Mouse (Mus musculus) Patski (cell line): ENCODE measurements around the gene Mto1. TPM values are rescaled to one million over a fixed set of nuclear protein-coding genes. Genes with fewer than 3 reads are reported as not detected.
"Not testable (repeated sequence)": the region's sequence is repeated elsewhere in the genome, so short reads cannot be mapped to it uniquely, and the experiment has no call there.

Source experiments
- ATAC-seq: fragments of 100-300 bp; one replicate; pipeline ENCODE4 v1.8.0; 2021
- CTCF ChIA-PET: fragments of 350-600 bp; sonication (Branson Sonifier 250); formaldehyde crosslinking; loops from one replicate; lab custom pipeline; 2022; ENCODE audit warnings: inconsistent platforms; lab: Charles Lee
- POLR2A ChIA-PET: fragments of 350-600 bp; sonication (Branson Sonifier 250); formaldehyde crosslinking; loops from one replicate; lab custom pipeline; 2022; ENCODE audit warnings: antibody characterized with exemption, inconsistent platforms; lab: Charles Lee
- DNase-seq: peaks from one replicate; pipeline ENCODE4 v3.0.0-alpha.2; 2011; ENCODE audit warnings: low read depth, low spot score
- H3K27me3 ChIP-seq: fragments of 371-371 bp; one replicate; pipeline ENCODE4 v1.5.1; 2021
- CTCF ChIP-seq: fragments of 100-300 bp; IDR thresholded peaks from one replicate; pipeline ENCODE4 v1.5.1; 2021
- in situ Hi-C: fragments of 300-500 bp; cut with MboI; formaldehyde crosslinking; loops from 3 replicates; pipeline ENCODE4 v1.11.1; 2018; ENCODE audit warnings: low pct_unique_long_range_greater_than_20kb, mixed read lengths
- polyA plus RNA-seq: library from polyadenylated mRNA; unstranded; gene quantifications from one replicate; pipeline ENCODE4 v1.2.3, GENCODE M21; 2021

The Mto1 gene
- polyA plus RNA-seq, 1 experiment from 2014 or later, result 23.8 TPM

GRCm38 (mm10) chr9:78484660-78485059 lies 36.7 kb downstream of the Mto1 start:
- no peak for ATAC-seq
- TF ChIP-seq CTCF, result no peak
- H3K27me3 ChIP-seq, result no peaks in the 10 kb centered on the region
- no peak for DNase-seq
- in situ Hi-C loops, result no loop called here
- ChIA-PET CTCF (no interaction called here), POLR2A (no interaction called here)

GRCm38 (mm10) chr9:78488021-78488420 lies 40.0 kb downstream of the Mto1 start:
- in situ Hi-C loops, DNase-seq, H3K27me3 ChIP-seq, ATAC-seq: not testable (repeated sequence)
- ChIA-PET CTCF (interaction anchor here (1.0 to 1.7 kb wide), 2 partner anchors 15 to 39 kb away, joined by 4 to 5 read pairs; no protein-coding TSS in a partner anchor), POLR2A (interaction anchor here (0.5 to 1.5 kb wide), 2 partner anchors 13 to 40 kb away, joined by 3 to 4 read pairs; no protein-coding TSS in a partner anchor)

DNA sequence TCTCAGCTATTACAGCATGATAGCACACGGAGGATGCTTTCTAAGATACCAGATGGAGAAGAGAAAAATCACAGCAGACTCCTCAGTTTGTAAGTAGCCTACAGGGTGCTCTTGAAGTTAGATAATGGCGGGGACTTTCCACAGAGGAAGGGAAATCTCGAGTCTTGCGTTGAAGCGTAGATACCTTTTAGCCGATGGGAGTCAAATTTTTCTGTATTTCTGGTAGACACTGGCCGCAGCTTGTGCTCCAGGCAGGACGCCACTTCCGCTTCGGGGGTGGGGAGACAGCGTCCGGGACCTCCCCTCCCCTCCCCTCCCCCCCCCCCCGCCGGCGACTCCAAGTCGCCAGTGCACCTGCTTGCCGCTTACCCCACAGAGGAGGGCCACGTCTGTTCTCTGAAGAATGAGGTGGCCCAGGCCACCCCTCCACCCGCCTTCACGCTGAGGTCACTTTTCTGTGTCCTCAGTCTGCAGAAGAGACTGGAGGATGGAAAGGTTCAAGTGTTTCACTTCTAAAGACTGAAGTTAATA lies 40.9 kb downstream of the Mto1 start, which contains the start of gene Eef1a1:
TSS of gene Eef1a1 (minus strand) at position 262 of the 531 bp plus-strand sequence.
- in situ Hi-C loops, result no loop called here
- DNase-seq, result no peak
- POLR2A ChIA-PET, result interaction anchor here (0.5 kb wide), 1 partner anchor 39 kb away, joined by 4 read pairs; no protein-coding TSS in a partner anchor

DNA sequence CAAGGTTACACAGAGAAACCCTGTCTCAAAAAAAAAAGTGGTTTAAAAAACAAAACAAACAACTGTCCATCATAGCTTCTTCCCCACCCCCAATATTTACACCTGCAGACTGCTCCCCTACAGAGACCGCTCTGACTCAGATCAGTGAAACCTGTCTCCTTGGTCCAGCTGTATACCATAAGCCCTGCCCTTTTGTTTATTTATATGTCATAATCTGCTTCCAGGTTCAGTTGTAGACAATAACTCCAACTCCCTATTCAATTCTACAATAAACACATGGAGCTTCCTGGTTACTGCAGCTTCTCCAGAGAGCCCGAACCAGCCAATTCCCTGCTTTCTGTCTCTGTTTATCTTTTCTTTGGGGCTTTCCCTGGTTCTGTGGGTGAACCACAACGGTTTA lies 43.2 kb downstream of the Mto1 start:
- POLR2A ChIA-PET, result interaction anchor here (0.8 kb wide), 1 partner anchor 11 kb away, joined by 3 read pairs; no protein-coding TSS in a partner anchor
- no peak for TF ChIP-seq CTCF
- H3K27me3 ChIP-seq, result no peaks in the 10 kb centered on the region
- DNase-seq (no peak), ATAC-seq (no peak)
- in situ Hi-C loops, result no loop called here
- CTCF ChIA-PET, result interaction anchor here (1.4 kb wide), 1 partner anchor 9 kb away, joined by 6 read pairs; no protein-coding TSS in a partner anchor

More for the DNA sequence above, 40.9 kb downstream of the Mto1 start, which contains the start of gene Eef1a1:
- H3K27me3 ChIP-seq, result no peaks in the 10 kb centered on the region
- peak; percentile 54 for ATAC-seq
- CTCF ChIA-PET, result interaction anchor here (0.6 to 1.0 kb wide), 2 partner anchors 14 to 63 kb away, joined by 4 read pairs; no protein-coding TSS in a partner anchor
- TF ChIP-seq CTCF, result no peak

DNA sequence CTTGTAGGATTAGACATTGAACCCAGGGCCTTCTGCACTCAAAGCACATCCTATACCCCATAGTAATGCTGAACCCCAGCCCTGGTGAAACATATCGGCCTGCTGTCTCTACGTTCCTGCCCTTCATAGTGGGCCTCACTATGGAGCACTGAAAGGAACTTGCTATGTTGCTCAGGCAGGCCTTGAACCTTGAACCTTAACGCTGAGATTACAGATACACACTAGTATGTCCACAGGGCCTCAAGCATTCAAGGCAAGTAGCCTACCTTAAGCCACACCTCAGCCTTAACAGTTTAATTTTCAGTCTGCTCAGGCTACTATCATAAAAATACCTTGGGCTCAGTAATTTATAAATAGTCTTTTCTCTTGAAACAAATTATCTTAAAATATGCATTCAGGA lies 44.2 kb downstream of the Mto1 start:
- CTCF ChIA-PET, result no interaction called here
- in situ Hi-C loops, result no loop called here
- POLR2A ChIA-PET, result no interaction called here
- DNase-seq (no peak), ATAC-seq (no peak)
- no peak for TF ChIP-seq CTCF
- no peaks in the 10 kb centered on the region for H3K27me3 ChIP-seq

DNA sequence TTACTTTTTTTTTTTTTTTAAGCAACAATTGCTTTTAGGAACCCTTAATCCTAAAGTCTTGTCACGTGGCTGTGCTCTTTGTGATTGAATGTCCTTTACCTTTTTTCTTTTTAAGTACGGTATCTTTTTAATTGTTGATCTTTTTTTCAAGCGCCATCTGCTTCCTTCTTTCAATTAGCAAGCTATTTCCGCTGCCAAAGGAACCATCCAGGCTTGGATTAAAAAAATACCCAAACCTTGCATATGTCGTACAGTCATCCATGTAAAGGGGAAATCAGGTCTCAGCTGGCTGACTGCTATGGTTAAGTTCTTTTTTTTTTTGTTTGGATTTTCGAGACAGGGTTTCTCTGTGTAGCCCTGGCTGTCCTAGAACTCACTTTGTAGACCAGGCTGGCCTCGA lies 45.2 kb downstream of the Mto1 start:
- in situ Hi-C loops, result no loop called here
- POLR2A ChIA-PET, result no interaction called here

GRCm38 (mm10) chr9:78500386-78500785 lies 52.4 kb downstream of the Mto1 start:
- in situ Hi-C loops, result no loop called here
- DNase-seq, result no peak
- ATAC-seq, result peak; percentile 21
- ChIA-PET CTCF (interaction anchor here (0.8 to 2.1 kb wide), 8 partner anchors 9 to 70 kb away, joined by 3 to 7 read pairs (median 4); no protein-coding TSS in a partner anchor), POLR2A (interaction anchor here (0.8 to 2.1 kb wide), 4 partner anchors 13 to 31 kb away, joined by 3 to 7 read pairs (median 5); no protein-coding TSS in a partner anchor)
- H3K27me3 ChIP-seq, result no peaks in the 10 kb centered on the region
- no peak for TF ChIP-seq CTCF

More for the DNA sequence above, 45.2 kb downstream of the Mto1 start:
- CTCF ChIA-PET, result no interaction called here
- no peak for TF ChIP-seq CTCF
- ATAC-seq, result no peak
- no peak for DNase-seq
- H3K27me3 ChIP-seq, result no peaks in the 10 kb centered on the region

GRCm38 (mm10) chr9:78501284-78501683 lies 53.3 kb downstream of the Mto1 start:
- ChIA-PET CTCF (interaction anchor here (1.1 to 2.0 kb wide), 3 partner anchors 10 to 30 kb away, joined by 3 to 6 read pairs (median 4); no protein-coding TSS in a partner anchor), POLR2A (interaction anchor here (0.8 to 2.1 kb wide), 4 partner anchors 14 to 30 kb away, joined by 3 to 7 read pairs (median 5); no protein-coding TSS in a partner anchor)
- H3K27me3 ChIP-seq, result no peaks in the 10 kb centered on the region
- TF ChIP-seq CTCF, result peak; percentile 67
- peak; percentile 88 for DNase-seq
- ATAC-seq, result peak; percentile 92
- in situ Hi-C loops, result no loop called here

- in situ Hi-C loops, result no loop called here
- DNase-seq, result no peak
- POLR2A ChIA-PET, result interaction anchor here (0.9 to 3.6 kb wide), 3 partner anchors 17 to 33 kb away, joined by 3 to 29 read pairs (median 12); no protein-coding TSS in a partner anchor
- no peaks in the 10 kb centered on the region for H3K27me3 ChIP-seq
- ATAC-seq, result peak; percentile 9
- CTCF ChIA-PET, result interaction anchor here (1.0 to 3.2 kb wide), 7 partner anchors 13 to 44 kb away, joined by 3 to 17 read pairs (median 4); partner anchors contain the start of gene Eef1a1
- no peak for TF ChIP-seq CTCF
Observed at GRCm38 (mm10) chr9:78503223-78504079, 55.4 kb downstream of the Mto1 start.

DNA sequence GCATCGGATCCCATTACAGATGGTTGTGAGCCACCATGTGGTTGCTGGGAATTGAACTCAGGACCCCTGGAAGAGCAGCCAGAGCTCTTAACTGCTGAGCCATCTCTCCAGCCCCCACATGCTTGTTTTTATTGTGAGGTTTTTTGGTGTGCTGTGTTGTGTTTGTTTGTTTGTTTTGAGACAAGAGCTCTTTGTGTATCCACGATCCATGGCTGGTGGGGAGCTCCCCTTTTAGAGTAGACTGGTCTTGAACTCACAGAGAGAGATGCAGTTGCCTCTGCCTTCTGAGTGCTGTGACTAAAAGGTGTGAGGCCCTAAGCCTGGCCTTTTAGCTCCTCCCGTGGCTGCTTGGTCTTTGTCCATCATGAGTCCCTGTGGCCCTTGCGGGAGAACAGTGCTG lies 56.1 kb downstream of the Mto1 start:
- ChIA-PET CTCF (interaction anchor here (0.9 to 3.2 kb wide), 8 partner anchors 12 to 43 kb away, joined by 3 to 17 read pairs (median 4); partner anchors contain the start of gene Eef1a1), POLR2A (interaction anchor here (0.9 to 3.6 kb wide), 3 partner anchors 16 to 32 kb away, joined by 3 to 29 read pairs (median 12); no protein-coding TSS in a partner anchor)
- in situ Hi-C loops, result no loop called here
- TF ChIP-seq CTCF, result no peak
- no peak for DNase-seq
- H3K27me3 ChIP-seq, result no peaks in the 10 kb centered on the region
- ATAC-seq, result no peak
